Mouse (Mus musculus): ENCODE measurements around the gene Ly86. TPM values are rescaled to one million over a fixed set of nuclear protein-coding genes. Genes with fewer than 3 reads are reported as not detected.

Ly86 gene
- polyA plus RNA-seq, 2 experiments: 7.0 to 14.1 TPM

DNA sequence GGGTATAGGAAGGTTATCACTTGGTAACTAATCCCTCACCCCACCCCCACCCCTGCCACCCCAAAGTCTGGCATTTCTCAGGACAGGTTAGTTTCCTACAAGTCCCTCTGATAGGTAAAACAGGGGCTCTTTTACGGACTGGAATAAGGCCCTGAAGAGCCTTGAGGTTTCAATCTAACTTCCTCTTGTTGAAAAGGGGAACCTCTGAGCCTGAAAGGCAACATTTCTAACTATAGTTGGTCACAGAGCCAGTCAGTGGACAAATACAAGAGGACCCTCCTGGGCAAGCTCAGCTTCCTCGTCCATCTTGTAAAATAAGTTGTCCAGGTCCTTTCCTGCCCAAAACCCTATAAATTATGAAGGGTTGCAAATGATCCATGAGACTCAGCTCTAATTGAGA, 11.5 kb downstream of the Ly86 start:
- Histone ChIP-seq H3K4me3 (ENCODE audit: insufficient read depth in 1 of 2, low read depth in 2 of 2, low read length in 2 of 2) (no peak overlapping the region), H3K27ac (no peak overlapping the region), H3K27me3 (ENCODE audit: control insufficient read depth, insufficient read depth, low read length) (no peaks in the 10 kb centered on the region), H3K9ac (replicated peaks) (no peak overlapping the region), H3K9me3 (ENCODE audit: control insufficient read depth, low read length) (no peaks in the 10 kb centered on the region), H3K4me2 (ENCODE audit: low read depth) (no peak overlapping the region), H3K36me3 (replicated peaks; ENCODE audit: control insufficient read depth, insufficient read depth, low read depth) (no peaks in the 10 kb centered on the region), H3K4me1 (replicated peaks; ENCODE audit: control insufficient read depth in 2 of 2, insufficient read depth in 2 of 2, low read length in 1 of 2) (peaks cover 0 to 11% of the 10 kb centered on the region in 2 experiments; a peak in 2 of 4 replicates)
- 25% methylated on average over 2 of the region's 2 CpGs for WGBS (ENCODE audit: insufficient replicate concordance)
- no peak for DNase-seq (ENCODE audit: low read depth in 3 of 3, low spot score in 3 of 3)
- TF ChIP-seq EP300 (IDR thresholded peaks at IDR 0.05; ENCODE audit: low read depth) (no peak), CTCF (IDR thresholded peaks at IDR 0.05; ENCODE audit: low read depth) (no peak)
- no peak for ATAC-seq (ENCODE audit: insufficient read depth)

DNA sequence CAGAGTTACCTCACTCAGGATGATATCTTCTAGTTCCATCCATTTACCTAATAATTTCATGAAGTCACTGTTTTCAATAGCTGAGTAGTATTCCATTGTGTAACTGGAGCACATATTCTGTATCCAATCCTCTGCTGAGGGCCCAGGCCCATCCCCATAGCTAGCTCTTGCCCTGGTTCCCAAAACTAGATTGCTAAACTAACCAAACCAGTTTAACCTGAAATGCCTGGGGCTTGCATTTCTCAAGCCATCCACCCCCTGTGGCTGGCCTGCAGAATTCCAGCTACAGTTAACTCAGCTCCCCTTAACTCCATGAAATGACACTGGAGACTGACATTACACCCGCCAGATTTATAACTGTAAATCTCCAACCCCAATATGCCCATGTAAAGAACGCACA, 13.1 kb downstream of the Ly86 start:
- H3K27ac ChIP-seq: no peak overlapping the region

DNA sequence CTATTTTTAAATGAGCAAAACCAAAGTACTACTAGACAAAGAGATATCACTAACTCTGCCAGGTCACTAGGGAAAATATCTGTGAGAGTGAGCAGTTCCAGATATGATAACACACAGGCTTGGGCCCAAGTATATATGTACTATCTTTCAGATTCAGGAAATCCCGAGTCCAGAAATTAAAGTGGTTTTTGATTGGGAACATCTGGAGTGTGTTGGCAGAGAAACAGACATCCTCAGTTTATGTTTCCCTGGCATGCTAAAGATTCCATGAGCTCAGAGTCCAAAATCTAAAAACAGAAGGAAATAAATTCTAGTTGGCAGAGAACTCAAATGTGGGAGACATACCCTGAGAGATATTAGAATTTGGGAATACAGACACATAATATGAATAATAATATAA, 16.2 kb downstream of the Ly86 start:
- Histone ChIP-seq H3K27ac (no peak overlapping the region), H3K4me3 (ENCODE audit: insufficient read depth in 1 of 2, low read depth in 2 of 2, low read length in 2 of 2) (no peak overlapping the region), H3K9ac (replicated peaks) (no peak overlapping the region), H3K4me2 (ENCODE audit: low read depth) (no peak overlapping the region), H3K4me1 (replicated peaks; ENCODE audit: control insufficient read depth in 2 of 2, insufficient read depth in 2 of 2, low read length in 1 of 2) (0 out of 4 replicates have a peak, but pooled peaks cover 0 to under 1% of the 10 kb centered on the region in 2 experiments), H3K36me3 (replicated peaks; ENCODE audit: control insufficient read depth, insufficient read depth, low read depth) (no peaks in the 10 kb centered on the region), H3K27me3 (ENCODE audit: control insufficient read depth, insufficient read depth, low read length) (no peaks in the 10 kb centered on the region), H3K9me3 (ENCODE audit: control insufficient read depth, low read length) (no peaks in the 10 kb centered on the region)
- no peak for TF ChIP-seq EP300 (IDR thresholded peaks at IDR 0.05; ENCODE audit: low read depth)
- no peak for TF ChIP-seq CTCF (IDR thresholded peaks at IDR 0.05; ENCODE audit: low read depth)
- DNase-seq (ENCODE audit: low read depth in 3 of 3, low spot score in 3 of 3) (no peak), ATAC-seq (ENCODE audit: insufficient read depth) (no peak)
- WGBS (ENCODE audit: insufficient replicate concordance): 46% methylated on average over 1 of the region's 1 CpGs

More for the DNA sequence above, 13.1 kb downstream of the Ly86 start:
- ATAC-seq (ENCODE audit: insufficient read depth): no peak
- Histone ChIP-seq H3K4me1 (replicated peaks; ENCODE audit: control insufficient read depth in 2 of 2, insufficient read depth in 2 of 2, low read length in 1 of 2) (peaks cover 0 to 11% of the 10 kb centered on the region in 2 experiments; a peak in 2 of 4 replicates), H3K27me3 (ENCODE audit: control insufficient read depth, insufficient read depth, low read length) (no peaks in the 10 kb centered on the region), H3K4me2 (ENCODE audit: low read depth) (no peak overlapping the region), H3K9ac (replicated peaks) (no peak overlapping the region), H3K36me3 (replicated peaks; ENCODE audit: control insufficient read depth, insufficient read depth, low read depth) (no peaks in the 10 kb centered on the region), H3K4me3 (ENCODE audit: insufficient read depth in 1 of 2, low read depth in 2 of 2, low read length in 2 of 2) (no peak overlapping the region), H3K9me3 (ENCODE audit: control insufficient read depth, low read length) (no peaks in the 10 kb centered on the region)
- TF ChIP-seq EP300 (IDR thresholded peaks at IDR 0.05; ENCODE audit: low read depth): no peak
- no peak for TF ChIP-seq CTCF (IDR thresholded peaks at IDR 0.05; ENCODE audit: low read depth)
- no peak for DNase-seq (ENCODE audit: low read depth in 3 of 3, low spot score in 3 of 3)
- 77% methylated on average over 2 of the region's 2 CpGs for WGBS (ENCODE audit: insufficient replicate concordance)

GRCm38 (mm10) chr13:37364351-37364750, 19.3 kb downstream of the Ly86 start:
- Histone ChIP-seq H3K9ac (replicated peaks) (no peak overlapping the region), H3K4me1 (replicated peaks; ENCODE audit: control insufficient read depth in 2 of 2, insufficient read depth in 2 of 2, low read length in 1 of 2) (no peaks in the 10 kb centered on the region), H3K27me3 (ENCODE audit: control insufficient read depth, insufficient read depth, low read length) (no peaks in the 10 kb centered on the region), H3K9me3 (ENCODE audit: control insufficient read depth, low read length) (no peaks in the 10 kb centered on the region), H3K36me3 (replicated peaks; ENCODE audit: control insufficient read depth, insufficient read depth, low read depth) (no peaks in the 10 kb centered on the region), H3K4me3 (ENCODE audit: insufficient read depth in 1 of 2, low read depth in 2 of 2, low read length in 2 of 2) (no peak overlapping the region), H3K4me2 (ENCODE audit: low read depth) (no peak overlapping the region), H3K27ac (no peak overlapping the region)
- WGBS (ENCODE audit: insufficient replicate concordance): 57% methylated on average over 5 of the region's 5 CpGs
- ATAC-seq (ENCODE audit: insufficient read depth) (no peak), DNase-seq (ENCODE audit: low read depth in 3 of 3, low spot score in 3 of 3) (no peak)
- TF ChIP-seq CTCF (IDR thresholded peaks at IDR 0.05; ENCODE audit: low read depth) (no peak), EP300 (IDR thresholded peaks at IDR 0.05; ENCODE audit: low read depth) (no peak)

GRCm38 (mm10) chr13:37376411-37376810, 31.4 kb downstream of the Ly86 start:
- TF ChIP-seq CTCF (IDR thresholded peaks at IDR 0.05; ENCODE audit: low read depth): no peak
- no peak for TF ChIP-seq EP300 (IDR thresholded peaks at IDR 0.05; ENCODE audit: low read depth)
- ATAC-seq (ENCODE audit: insufficient read depth) (no peak), DNase-seq (ENCODE audit: low read depth in 3 of 3, low spot score in 3 of 3) (no peak)

More at GRCm38 (mm10) chr13:37376411-37376810, 31.4 kb downstream of the Ly86 start:
- Histone ChIP-seq H3K4me2 (ENCODE audit: low read depth) (no peak overlapping the region), H3K9ac (replicated peaks) (no peak overlapping the region), H3K27me3 (ENCODE audit: control insufficient read depth, insufficient read depth, low read length) (no peaks in the 10 kb centered on the region), H3K36me3 (replicated peaks; ENCODE audit: control insufficient read depth, insufficient read depth, low read depth) (no peaks in the 10 kb centered on the region), H3K9me3 (ENCODE audit: control insufficient read depth, low read length) (no peaks in the 10 kb centered on the region), H3K4me3 (ENCODE audit: insufficient read depth in 1 of 2, low read depth in 2 of 2, low read length in 2 of 2) (no peak overlapping the region), H3K4me1 (replicated peaks; ENCODE audit: control insufficient read depth in 2 of 2, insufficient read depth in 2 of 2, low read length in 1 of 2) (no peaks in the 10 kb centered on the region), H3K27ac (no peak overlapping the region)
- WGBS (ENCODE audit: insufficient replicate concordance): 59% methylated on average over 5 of the region's 5 CpGs
